ENCODE assay signal across 23 mouse cellular contexts in the genomic region with DNA sequence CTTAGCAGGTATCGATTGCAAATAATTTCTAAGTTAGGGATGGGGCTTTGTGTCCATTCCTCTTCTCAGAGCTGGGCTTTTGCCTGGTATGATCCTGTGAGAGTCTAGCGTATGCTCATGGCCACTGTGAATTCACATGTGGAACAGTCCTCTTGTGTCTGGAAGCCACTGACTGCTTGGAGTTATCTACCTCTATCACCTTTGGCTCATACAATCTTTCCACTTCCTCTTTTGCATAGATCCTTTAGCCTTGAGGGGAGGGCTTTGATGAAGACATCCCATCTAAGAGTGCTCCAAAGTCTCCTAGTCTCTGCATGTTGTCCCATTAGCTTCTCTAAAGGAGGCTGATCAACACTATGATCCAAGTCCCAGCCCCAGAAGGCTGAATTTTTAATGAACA.
DNase-seq lines count a peak whose midpoint lies in the region; ATAC-seq and TF ChIP-seq lines count a peak whose summit lies in the region.
"Had no signal": no experiment of that assay in that cellular context is flagged by ENCODE, and none has a peak within 500 bp of the region (broad histone marks: within the 10 kb centered on the region; RNA-seq: fewer than 3 reads in every experiment).

No protein-coding gene starts in this region.

- no peak overlapping the region for H3K4me3 ChIP-seq in G1E (ENCODE audit: low read depth, low read length)
- H3K4me3 ChIP-seq: embryonic facial prominence, embryonic 10.5 days; embryonic facial prominence, embryonic 12.5 days; forebrain, embryonic 13.5 days; forebrain, embryonic 15.5 days had no signal

- H3K36me3 ChIP-seq in G1E (replicated peaks): no peaks in the 10 kb centered on the region
- H3K36me3 ChIP-seq: embryonic facial prominence, embryonic 10.5 days; embryonic facial prominence, embryonic 12.5 days; forebrain, embryonic 15.5 days had no signal

- no peak for TF ChIP-seq CTCF in G1E (IDR thresholded peaks at IDR 0.05; ENCODE audit: low read depth, low read length)

- ATAC-seq in G1E (ENCODE audit: extremely low read depth, insufficient number of reproducible peaks, low FRiP score, poor library complexity, severe bottlenecking): peak; percentile 50; the same call in 1 of the 2 replicates
- ATAC-seq in granulocyte monocyte progenitor cell, adult 5-6 weeks (replicated peaks; ENCODE audit: poor library complexity, severe bottlenecking): peak; percentile 33; the same call in 1 of the 2 replicates
- ATAC-seq: CD4-positive, CD25-positive, alpha-beta regulatory T cell, adult 4 months; forebrain, embryonic 13.5 days; forebrain, embryonic 15.5 days; forebrain, postnatal 0 days had no signal

- peaks cover 77% of the 10 kb centered on the region for H3K4me1 ChIP-seq in G1E (ENCODE audit: insufficient read depth, low read depth, low read length)
- H3K4me1 ChIP-seq: embryonic facial prominence, embryonic 10.5 days; embryonic facial prominence, embryonic 12.5 days; forebrain, embryonic 13.5 days; forebrain, embryonic 15.5 days had no signal

- no peaks in the 10 kb centered on the region for H3K9me3 ChIP-seq in G1E (replicated peaks)
- H3K9me3 ChIP-seq: embryonic facial prominence, embryonic 10.5 days; embryonic facial prominence, embryonic 12.5 days; forebrain, embryonic 13.5 days; forebrain, embryonic 15.5 days had no signal

- no peaks in the 10 kb centered on the region for H3K27me3 ChIP-seq in G1E (ENCODE audit: insufficient read depth, low read length)
- H3K27me3 ChIP-seq: CH12.LX; embryonic facial prominence, embryonic 12.5 days; forebrain, embryonic 13.5 days; forebrain, embryonic 15.5 days had no signal

- DNase-seq in G1E (ENCODE audit: low spot score): peak; percentile 52
- DNase-seq in MEL-GATA-1-ER (ENCODE audit: extremely low read depth, low read depth): peak; percentile 80
- no peak for DNase-seq in adipocyte (ENCODE audit: low spot score)
- no peak for DNase-seq in layer of hippocampus, adult 9-10 months (ENCODE audit: low spot score)
- no peak for DNase-seq in urinary bladder, postnatal 14 days (ENCODE audit: low spot score)
- DNase-seq in lung, postnatal 14 days: no peak
- DNase-seq: adrenal gland, adult 8-10 months; adrenal gland, postnatal 14 days; adrenal gland, postnatal 36 days; B cell, adult 2 months; cerebellum, adult 11-12 months; cerebellum, adult 2 months; cerebellum, adult 9-10 months; cerebellum, postnatal 14 days; cerebellum, postnatal 36 days; forebrain, postnatal 0 days had no signal

Comparison
In these comparisons a context has a peak if more than half of its experiments do, and no peak if none do; other contexts are left out.
1. DNase-seq: peak in G1E (single experiment) and MEL-GATA-1-ER (single experiment); none in adipocyte (single experiment), layer of hippocampus, adult 9-10 months (single experiment), urinary bladder, postnatal 14 days (single experiment) and lung, postnatal 14 days (single experiment).